Mouse (Mus musculus): ENCODE measurements around the gene Gadd45gip1. TPM values are rescaled to one million over a fixed set of nuclear protein-coding genes. Genes with fewer than 3 reads are reported as not detected.

The Gadd45gip1 gene
- polyA plus RNA-seq, 1 experiment from 2014 or later: 36.3 TPM

GRCm38 (mm10) chr8:84873016-84873415 is 41.7 kb downstream of the Gadd45gip1 start:
- 73% methylated on average over 4 of the region's 4 CpGs for WGBS
- no peak overlapping the region for H3K9ac ChIP-seq (ENCODE audit: low read depth, low read length)
- peak overlapping the region; percentile 82 for H3K4me2 ChIP-seq (replicated peaks; ENCODE audit: low read depth)

GRCm38 (mm10) chr8:84874339-84874738 is 43.0 kb downstream of the Gadd45gip1 start:
- no peak for ATAC-seq
- no peaks in the 10 kb centered on the region for H3K27me3 ChIP-seq (replicated peaks; ENCODE audit: control insufficient read depth, insufficient read depth, low read length)
- WGBS: 83% methylated on average over 3 of the region's 3 CpGs

More at GRCm38 (mm10) chr8:84873016-84873415, 41.7 kb downstream of the Gadd45gip1 start:
- peaks cover 16% of the 10 kb centered on the region; the same call in 1 of the 2 replicates for H3K36me3 ChIP-seq (ENCODE audit: control insufficient read depth, insufficient read depth)
- H3K4me1 ChIP-seq (replicated peaks; ENCODE audit: control insufficient read depth, insufficient read depth, low read length): peaks cover 7% of the 10 kb centered on the region; the same call in 1 of the 2 replicates
- TF ChIP-seq CTCF (IDR thresholded peaks at IDR 0.05; ENCODE audit: low read depth): no peak
- no peaks in the 10 kb centered on the region for H3K9me3 ChIP-seq (ENCODE audit: control insufficient read depth)
- H3K27ac ChIP-seq (ENCODE audit: low read depth, low read length): no peak overlapping the region
- H3K27me3 ChIP-seq (replicated peaks; ENCODE audit: control insufficient read depth, insufficient read depth, low read length): no peaks in the 10 kb centered on the region
- no peak overlapping the region for H3K4me3 ChIP-seq (ENCODE audit: low read depth, low read length)
- ATAC-seq: no peak

DNA sequence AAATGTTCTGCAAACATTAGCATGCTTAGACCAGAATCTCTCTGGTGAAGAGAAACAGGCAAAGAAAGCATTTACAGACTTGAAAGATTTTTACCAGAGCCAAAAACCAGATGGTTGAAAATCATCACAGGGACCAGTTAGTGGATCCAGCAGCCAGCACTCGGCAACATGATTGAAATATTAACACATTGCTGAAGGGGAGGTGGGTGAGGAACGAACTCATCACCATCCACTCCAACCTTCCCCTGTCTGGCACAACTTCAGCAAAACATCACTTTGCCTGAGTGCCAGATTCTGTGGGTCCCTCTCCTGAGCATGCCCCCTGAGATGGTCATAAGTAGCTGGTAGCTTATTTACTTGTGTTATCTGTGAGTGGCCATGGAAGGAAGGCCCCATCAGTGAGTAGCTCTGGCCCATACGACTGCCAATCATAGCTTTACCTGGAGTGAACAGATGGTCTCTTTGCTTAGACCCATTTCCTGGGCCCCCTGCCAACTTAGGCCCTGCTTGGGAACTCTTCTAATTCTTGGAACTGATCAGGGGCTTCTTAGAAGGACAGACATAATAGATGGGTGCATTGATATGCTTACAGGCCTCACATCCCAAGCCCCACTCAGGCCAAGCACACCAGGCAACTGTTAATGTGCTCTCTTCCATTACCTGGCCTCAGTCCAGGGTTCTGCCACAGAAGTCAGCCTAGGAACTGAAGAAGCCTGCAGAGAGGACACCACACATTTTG is 46.1 kb downstream of the Gadd45gip1 start:
- H3K27ac ChIP-seq (ENCODE audit: low read depth, low read length): no peak overlapping the region
- no peaks in the 10 kb centered on the region for H3K9me3 ChIP-seq (ENCODE audit: control insufficient read depth)
- TF ChIP-seq CTCF (IDR thresholded peaks at IDR 0.05; ENCODE audit: low read depth): no peak
- WGBS: 83% methylated on average over 3 of the region's 3 CpGs
- H3K36me3 ChIP-seq (ENCODE audit: control insufficient read depth, insufficient read depth): no peaks in the 10 kb centered on the region
- H3K9ac ChIP-seq (ENCODE audit: low read depth, low read length): no peak overlapping the region
- no peak overlapping the region for H3K4me2 ChIP-seq (replicated peaks; ENCODE audit: low read depth)
- H3K4me1 ChIP-seq (replicated peaks; ENCODE audit: control insufficient read depth, insufficient read depth, low read length): peaks cover 3% of the 10 kb centered on the region; the same call in 1 of the 2 replicates
- ATAC-seq: no peak
- no peak overlapping the region for H3K4me3 ChIP-seq (ENCODE audit: low read depth, low read length)
- H3K27me3 ChIP-seq (replicated peaks; ENCODE audit: control insufficient read depth, insufficient read depth, low read length): no peaks in the 10 kb centered on the region

More at GRCm38 (mm10) chr8:84874339-84874738, 43.0 kb downstream of the Gadd45gip1 start:
- H3K9ac ChIP-seq (ENCODE audit: low read depth, low read length): no peak overlapping the region
- H3K4me2 ChIP-seq (replicated peaks; ENCODE audit: low read depth): no peak overlapping the region
- H3K4me3 ChIP-seq (ENCODE audit: low read depth, low read length): no peak overlapping the region
- H3K27ac ChIP-seq (ENCODE audit: low read depth, low read length): no peak overlapping the region
- no peaks in the 10 kb centered on the region for H3K9me3 ChIP-seq (ENCODE audit: control insufficient read depth)
- H3K4me1 ChIP-seq (replicated peaks; ENCODE audit: control insufficient read depth, insufficient read depth, low read length): peaks cover 7% of the 10 kb centered on the region; the same call in 1 of the 2 replicates
- no peak for TF ChIP-seq CTCF (IDR thresholded peaks at IDR 0.05; ENCODE audit: low read depth)
- H3K36me3 ChIP-seq (ENCODE audit: control insufficient read depth, insufficient read depth): peaks cover 3% of the 10 kb centered on the region; the same call in 1 of the 2 replicates

DNA sequence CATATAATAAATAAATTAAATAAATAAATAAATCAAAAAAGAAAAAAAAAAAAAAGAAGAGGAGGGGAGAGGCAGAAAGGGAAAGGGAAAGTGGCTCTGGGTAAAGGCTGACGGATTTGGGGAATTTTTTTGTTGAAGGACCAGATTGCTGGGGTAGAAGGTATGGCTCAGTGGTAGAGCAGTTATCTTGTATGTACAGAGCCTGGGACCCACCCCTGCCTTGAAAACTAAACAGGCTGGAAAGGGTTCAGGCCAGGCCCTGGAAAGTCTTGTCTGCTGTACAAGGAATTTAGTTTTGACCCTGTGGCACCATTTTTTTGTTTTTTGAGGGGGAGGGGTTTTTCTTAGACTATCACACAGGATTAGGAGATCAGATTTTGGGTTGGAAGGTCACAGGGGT is 47.6 kb downstream of the Gadd45gip1 start:
- Histone ChIP-seq H3K36me3 (ENCODE audit: control insufficient read depth, insufficient read depth) (no peaks in the 10 kb centered on the region), H3K27ac (ENCODE audit: low read depth, low read length) (no peak overlapping the region), H3K4me1 (replicated peaks; ENCODE audit: control insufficient read depth, insufficient read depth, low read length) (no peaks in the 10 kb centered on the region), H3K27me3 (replicated peaks; ENCODE audit: control insufficient read depth, insufficient read depth, low read length) (no peaks in the 10 kb centered on the region), H3K9ac (ENCODE audit: low read depth, low read length) (no peak overlapping the region), H3K4me2 (replicated peaks; ENCODE audit: low read depth) (no peak overlapping the region), H3K4me3 (ENCODE audit: low read depth, low read length) (no peak overlapping the region), H3K9me3 (ENCODE audit: control insufficient read depth) (no peaks in the 10 kb centered on the region)
- TF ChIP-seq CTCF (IDR thresholded peaks at IDR 0.05; ENCODE audit: low read depth): no peak
- 84% methylated on average over 1 of the region's 1 CpGs for WGBS
- ATAC-seq: no peak

DNA sequence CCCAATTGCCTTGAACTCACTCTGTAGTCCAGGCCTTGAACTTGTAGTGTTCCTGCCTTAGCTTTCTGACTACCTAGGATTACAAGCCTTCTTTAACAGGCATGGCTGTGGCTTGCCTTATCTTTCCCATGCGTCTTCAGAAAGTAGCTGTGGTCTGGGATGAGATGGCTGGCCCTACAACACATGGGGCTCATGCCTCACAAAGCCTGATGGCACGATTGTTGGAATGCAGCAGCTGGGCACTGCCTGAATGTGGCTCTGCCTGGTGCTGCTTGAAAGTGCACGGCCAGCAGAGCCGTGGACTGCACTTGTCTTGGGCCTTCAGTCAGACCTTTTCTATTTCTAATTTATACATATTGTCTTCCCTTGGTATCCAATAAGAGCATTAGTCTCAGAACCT is 53.4 kb downstream of the Gadd45gip1 start:
- Histone ChIP-seq H3K9ac (ENCODE audit: low read depth, low read length) (no peak overlapping the region), H3K4me1 (replicated peaks; ENCODE audit: control insufficient read depth, insufficient read depth, low read length) (no peaks in the 10 kb centered on the region), H3K4me3 (ENCODE audit: low read depth, low read length) (no peak overlapping the region), H3K27me3 (replicated peaks; ENCODE audit: control insufficient read depth, insufficient read depth, low read length) (no peaks in the 10 kb centered on the region), H3K27ac (ENCODE audit: low read depth, low read length) (no peak overlapping the region), H3K4me2 (replicated peaks; ENCODE audit: low read depth) (no peak overlapping the region), H3K9me3 (ENCODE audit: control insufficient read depth) (no peaks in the 10 kb centered on the region), H3K36me3 (ENCODE audit: control insufficient read depth, insufficient read depth) (peaks cover 20% of the 10 kb centered on the region)
- 81% methylated on average over 4 of the region's 4 CpGs for WGBS
- no peak for TF ChIP-seq CTCF (IDR thresholded peaks at IDR 0.05; ENCODE audit: low read depth)
- no peak for ATAC-seq

Small RNA genes within 50 kb of the gene (microRNA-seq; reads per million reads assigned to microRNA genes)
- gene Mir7069: 1.6 reads per million

Other genes starting within 250 kb of the Gadd45gip1 start
- 77.3 and 79.4 TPM in 2 replicates for gene Ier2, start 168.7 kb upstream of the Gadd45gip1 start, polyA plus RNA-seq (2015; fragmentation: Nextera tagmentation; extraction: Ambion mirVana)
- 22.3 and 23.7 TPM in 2 replicates for gene Trmt1, start 145.2 kb upstream of the Gadd45gip1 start, polyA plus RNA-seq (2015; fragmentation: Nextera tagmentation; extraction: Ambion mirVana)
- gene Nacc1, start 143.7 kb upstream of the Gadd45gip1 start, polyA plus RNA-seq (2015; fragmentation: Nextera tagmentation; extraction: Ambion mirVana): 9.3 and 9.8 TPM in 2 replicates
- gene Lyl1, start 130.1 kb upstream of the Gadd45gip1 start, polyA plus RNA-seq (2015; fragmentation: Nextera tagmentation; extraction: Ambion mirVana): 3.5 and 3.9 TPM in 2 replicates
- 1.0 and 1.5 TPM in 2 replicates for gene G430095P16Rik, start 108.5 kb upstream of the Gadd45gip1 start, polyA plus RNA-seq (2015; fragmentation: Nextera tagmentation; extraction: Ambion mirVana)
- 11.2 and 12.0 TPM in 2 replicates for gene Nfix, start 31.2 kb upstream of the Gadd45gip1 start, polyA plus RNA-seq (2015; fragmentation: Nextera tagmentation; extraction: Ambion mirVana)
- 1.9 and 2.2 TPM in 2 replicates for gene Dand5, start 8.7 kb upstream of the Gadd45gip1 start, polyA plus RNA-seq (2015; fragmentation: Nextera tagmentation; extraction: Ambion mirVana)
- 67.8 and 74.2 TPM in 2 replicates for gene Rad23a, start 9.1 kb downstream of the Gadd45gip1 start, polyA plus RNA-seq (2015; fragmentation: Nextera tagmentation; extraction: Ambion mirVana)
- gene Calr, start 15.4 kb downstream of the Gadd45gip1 start, polyA plus RNA-seq (2015; fragmentation: Nextera tagmentation; extraction: Ambion mirVana): 474 and 507 TPM in 2 replicates
- gene Farsa, start 25.5 kb downstream of the Gadd45gip1 start, polyA plus RNA-seq (2015; fragmentation: Nextera tagmentation; extraction: Ambion mirVana): 27.3 and 28.3 TPM in 2 replicates
- gene Syce2, start 40.6 kb downstream of the Gadd45gip1 start, polyA plus RNA-seq (2015; fragmentation: Nextera tagmentation; extraction: Ambion mirVana): 27.1 and 32.7 TPM in 2 replicates
- gene Gcdh, start 62.4 kb downstream of the Gadd45gip1 start, polyA plus RNA-seq (2015; fragmentation: Nextera tagmentation; extraction: Ambion mirVana): 15.3 and 15.5 TPM in 2 replicates
- gene Klf1, start 70.4 kb downstream of the Gadd45gip1 start, polyA plus RNA-seq (2015; fragmentation: Nextera tagmentation; extraction: Ambion mirVana): 0.56 and 0.63 TPM in 2 replicates
- gene Dnase2a, start 77.0 kb downstream of the Gadd45gip1 start, polyA plus RNA-seq (2015; fragmentation: Nextera tagmentation; extraction: Ambion mirVana): 8.9 and 11.0 TPM in 2 replicates
- gene Mast1, start 105.8 kb downstream of the Gadd45gip1 start, polyA plus RNA-seq (2015; fragmentation: Nextera tagmentation; extraction: Ambion mirVana): 1.1 TPM in 2 replicates
- 0.12 TPM in 2 replicates for gene Rtbdn, start 115.5 kb downstream of the Gadd45gip1 start, polyA plus RNA-seq (2015; fragmentation: Nextera tagmentation; extraction: Ambion mirVana)
- 1.3 and 2.1 TPM in 2 replicates for gene Gm49661, start 137.9 kb downstream of the Gadd45gip1 start, polyA plus RNA-seq (2015; fragmentation: Nextera tagmentation; extraction: Ambion mirVana)
- gene Prdx2, start 138.1 kb downstream of the Gadd45gip1 start, polyA plus RNA-seq (2015; fragmentation: Nextera tagmentation; extraction: Ambion mirVana): 313 and 319 TPM in 2 replicates
- gene Rnaseh2a, start 138.2 kb downstream of the Gadd45gip1 start, polyA plus RNA-seq (2015; fragmentation: Nextera tagmentation; extraction: Ambion mirVana): 53.2 and 57.6 TPM in 2 replicates
- 42.8 and 47.6 TPM in 2 replicates for gene Junb, start 147.2 kb downstream of the Gadd45gip1 start, polyA plus RNA-seq (2015; fragmentation: Nextera tagmentation; extraction: Ambion mirVana)
- gene Hook2, start 159.1 kb downstream of the Gadd45gip1 start, polyA plus RNA-seq (2015; fragmentation: Nextera tagmentation; extraction: Ambion mirVana): 68.6 and 75.4 TPM in 2 replicates
- gene Best2, start 183.0 kb downstream of the Gadd45gip1 start, polyA plus RNA-seq (2015; fragmentation: Nextera tagmentation; extraction: Ambion mirVana): 0.66 TPM in 1 of 2 replicates, not detected in the other
- 98.4 and 105 TPM in 2 replicates for gene Asna1, start 193.8 kb downstream of the Gadd45gip1 start, polyA plus RNA-seq (2015; fragmentation: Nextera tagmentation; extraction: Ambion mirVana)
- 121 and 122 TPM in 2 replicates for gene Trir, start 195.3 kb downstream of the Gadd45gip1 start, polyA plus RNA-seq (2015; fragmentation: Nextera tagmentation; extraction: Ambion mirVana)
- 9.8 and 10.9 TPM in 2 replicates for gene Tnpo2, start 205.4 kb downstream of the Gadd45gip1 start, polyA plus RNA-seq (2015; fragmentation: Nextera tagmentation; extraction: Ambion mirVana)
- gene Fbxw9, start 228.5 kb downstream of the Gadd45gip1 start, polyA plus RNA-seq (2015; fragmentation: Nextera tagmentation; extraction: Ambion mirVana): 22.1 and 25.8 TPM in 2 replicates
- gene Gm5741, start 236.5 kb downstream of the Gadd45gip1 start, polyA plus RNA-seq (2015; fragmentation: Nextera tagmentation; extraction: Ambion mirVana): 0.60 TPM in 1 of 2 replicates, not detected in the other
- 46.6 and 54.9 TPM in 2 replicates for gene Dhps, start 240.2 kb downstream of the Gadd45gip1 start, polyA plus RNA-seq (2015; fragmentation: Nextera tagmentation; extraction: Ambion mirVana)
- gene Wdr83os, start 249.2 kb downstream of the Gadd45gip1 start, polyA plus RNA-seq (2015; fragmentation: Nextera tagmentation; extraction: Ambion mirVana): 93.1 and 93.6 TPM in 2 replicates
- gene Wdr83, start 249.8 kb downstream of the Gadd45gip1 start, polyA plus RNA-seq (2015; fragmentation: Nextera tagmentation; extraction: Ambion mirVana): 23.0 and 25.5 TPM in 2 replicates